Mouse (Mus musculus): ENCODE results near the gene Olfr12.

- TF ChIP-seq POLR2A (IDR thresholded peaks at IDR 0.05; ENCODE audit: borderline replicate concordance, low read depth, low read length) = no peak
- no peak for TF ChIP-seq CTCF (IDR thresholded peaks at IDR 0.05; ENCODE audit: low read depth, low read length)
Measured at GRCm38 (mm10) chr1:92640393-92640792, 22.8 kb downstream of the Olfr12 start.
